Mouse (Mus musculus): ENCODE measurements around the gene Gpat2. TPM values are rescaled to one million over a fixed set of nuclear protein-coding genes. Genes with fewer than 3 reads are reported as not detected.

Gene Gpat2
- polyA plus RNA-seq, 1 experiment from 2014 or later = 0.12 TPM

DNA sequence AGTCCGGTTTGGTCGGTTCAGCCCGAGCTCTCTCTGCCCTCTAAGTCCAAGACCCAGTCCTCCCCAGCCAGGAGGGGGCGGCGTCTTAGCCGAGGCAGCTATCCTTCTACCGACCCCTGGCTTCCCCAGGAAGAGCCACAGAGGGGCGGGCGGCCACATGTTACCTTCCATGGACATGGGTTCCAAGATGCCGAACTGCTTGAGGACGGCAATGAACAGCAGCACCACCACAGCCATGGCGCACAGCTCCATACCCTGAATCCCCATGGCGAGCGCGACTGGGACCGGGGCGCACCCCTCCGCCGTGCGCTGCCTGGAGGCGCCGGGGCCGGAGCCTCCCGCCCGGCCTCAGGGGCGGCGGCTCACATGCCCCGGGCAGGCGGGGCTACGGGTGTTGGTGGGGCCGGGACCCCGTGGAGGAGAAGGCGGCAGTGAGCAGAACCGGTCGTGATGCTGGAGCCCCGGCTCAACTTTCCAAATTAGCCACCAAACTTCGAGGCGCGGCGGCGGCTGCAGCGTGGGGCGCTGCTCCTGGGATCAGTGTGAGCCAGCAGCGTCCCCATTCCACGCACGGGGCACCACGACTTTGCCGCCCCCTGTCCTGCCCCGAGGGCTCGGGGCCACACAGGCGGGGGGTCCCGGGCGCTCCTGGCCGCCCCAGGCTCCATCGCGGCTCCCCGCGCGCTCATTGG lies 57.0 kb downstream of the Gpat2 start:
- H3K27ac ChIP-seq (ENCODE audit: low read depth, low read length) = no peak overlapping the region
- under 1% methylated on average over 54 of the region's 59 CpGs for WGBS
- no peaks in the 10 kb centered on the region for H3K9me3 ChIP-seq (ENCODE audit: control insufficient read depth, low read length)
- H3K4me2 ChIP-seq (ENCODE audit: low read depth, low read length) = peak overlapping the region; percentile 50
- ATAC-seq (ENCODE audit: low read depth) = peak; percentile 19; the same call in 1 of the 2 replicates
- H3K9ac ChIP-seq (replicated peaks; ENCODE audit: low read depth, low read length) = 0 out of 2 replicates have a peak overlapping the region, but pooled peaks have one; percentile 25
- H3K4me1 ChIP-seq (ENCODE audit: control insufficient read depth, insufficient read depth, low read length) = peaks cover 9% of the 10 kb centered on the region
- peak overlapping the region; percentile 30 for H3K4me3 ChIP-seq (ENCODE audit: low read depth, low read length)
- H3K27me3 ChIP-seq (ENCODE audit: control insufficient read depth, insufficient read depth, low read length) = peaks cover 56% of the 10 kb centered on the region
- no peaks in the 10 kb centered on the region for H3K36me3 ChIP-seq (ENCODE audit: control insufficient read depth, insufficient read depth, low read length)

DNA sequence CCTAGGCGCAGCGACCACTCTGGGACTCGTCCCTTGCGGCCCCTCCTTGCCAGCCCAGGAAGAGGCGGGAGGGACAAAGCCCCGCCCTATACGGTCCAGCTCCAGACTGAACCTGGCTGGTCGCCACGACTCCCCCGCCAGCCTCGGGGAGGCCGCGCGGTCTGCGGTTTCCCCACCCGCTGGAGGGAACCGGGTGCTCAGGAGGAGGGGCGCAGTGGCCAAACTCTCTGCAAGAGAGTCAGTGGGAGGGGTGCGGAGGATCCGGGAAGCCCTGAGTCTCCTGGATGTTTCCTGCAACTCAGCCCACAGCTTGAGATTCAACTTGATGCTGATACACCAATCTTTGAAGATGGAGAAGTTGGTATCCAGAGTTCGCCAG lies 57.5 kb downstream of the Gpat2 start:
- Histone ChIP-seq H3K4me2 (ENCODE audit: low read depth, low read length) (peak overlapping the region; percentile 50), H3K4me1 (ENCODE audit: control insufficient read depth, insufficient read depth, low read length) (peaks cover 9% of the 10 kb centered on the region), H3K9ac (replicated peaks; ENCODE audit: low read depth, low read length) (0 out of 2 replicates have a peak overlapping the region, but pooled peaks have one; percentile 25), H3K27me3 (ENCODE audit: control insufficient read depth, insufficient read depth, low read length) (peaks cover 56% of the 10 kb centered on the region), H3K27ac (ENCODE audit: low read depth, low read length) (no peak overlapping the region), H3K4me3 (ENCODE audit: low read depth, low read length) (peak overlapping the region; percentile 30), H3K9me3 (ENCODE audit: control insufficient read depth, low read length) (no peaks in the 10 kb centered on the region), H3K36me3 (ENCODE audit: control insufficient read depth, insufficient read depth, low read length) (no peaks in the 10 kb centered on the region)
- peak; percentile 54 for ATAC-seq (ENCODE audit: low read depth)
- 0% methylated on average over 21 of the region's 21 CpGs for WGBS

DNA sequence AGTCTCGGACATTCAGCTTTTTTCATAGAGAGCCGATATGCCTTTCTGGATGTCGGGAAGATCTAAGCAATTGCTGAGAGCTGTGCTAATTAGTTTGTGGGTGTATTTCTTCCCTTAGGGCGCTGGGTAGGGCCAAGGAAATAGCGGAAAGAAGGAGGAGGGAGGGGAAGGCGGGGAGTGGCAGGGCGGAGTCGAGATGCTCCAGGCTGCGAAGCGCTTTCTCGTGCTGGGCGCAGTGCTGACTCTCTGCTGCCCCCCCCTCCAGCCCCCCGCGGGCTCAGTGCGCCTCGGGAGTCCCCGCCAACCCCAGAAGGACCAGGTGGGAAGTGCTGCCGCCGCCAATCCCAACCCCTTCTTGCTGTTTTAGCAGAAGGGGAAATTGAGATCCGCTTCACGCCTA lies 58.0 kb downstream of the Gpat2 start:
- no peaks in the 10 kb centered on the region for H3K9me3 ChIP-seq (ENCODE audit: control insufficient read depth, low read length)
- no peak overlapping the region for H3K9ac ChIP-seq (replicated peaks; ENCODE audit: low read depth, low read length)
- peak overlapping the region; percentile 50; the same call in 1 of the 2 replicates for H3K4me2 ChIP-seq (ENCODE audit: low read depth, low read length)
- H3K27me3 ChIP-seq (ENCODE audit: control insufficient read depth, insufficient read depth, low read length) = peaks cover 56% of the 10 kb centered on the region
- H3K36me3 ChIP-seq (ENCODE audit: control insufficient read depth, insufficient read depth, low read length) = no peaks in the 10 kb centered on the region
- peaks cover 9% of the 10 kb centered on the region for H3K4me1 ChIP-seq (ENCODE audit: control insufficient read depth, insufficient read depth, low read length)
- no peak overlapping the region for H3K27ac ChIP-seq (ENCODE audit: low read depth, low read length)
- WGBS = 1% methylated on average over 21 of the region's 21 CpGs
- 0 out of 2 replicates have a peak overlapping the region, but pooled peaks have one; percentile 4 for H3K4me3 ChIP-seq (ENCODE audit: low read depth, low read length)
- ATAC-seq (ENCODE audit: low read depth) = no peak

DNA sequence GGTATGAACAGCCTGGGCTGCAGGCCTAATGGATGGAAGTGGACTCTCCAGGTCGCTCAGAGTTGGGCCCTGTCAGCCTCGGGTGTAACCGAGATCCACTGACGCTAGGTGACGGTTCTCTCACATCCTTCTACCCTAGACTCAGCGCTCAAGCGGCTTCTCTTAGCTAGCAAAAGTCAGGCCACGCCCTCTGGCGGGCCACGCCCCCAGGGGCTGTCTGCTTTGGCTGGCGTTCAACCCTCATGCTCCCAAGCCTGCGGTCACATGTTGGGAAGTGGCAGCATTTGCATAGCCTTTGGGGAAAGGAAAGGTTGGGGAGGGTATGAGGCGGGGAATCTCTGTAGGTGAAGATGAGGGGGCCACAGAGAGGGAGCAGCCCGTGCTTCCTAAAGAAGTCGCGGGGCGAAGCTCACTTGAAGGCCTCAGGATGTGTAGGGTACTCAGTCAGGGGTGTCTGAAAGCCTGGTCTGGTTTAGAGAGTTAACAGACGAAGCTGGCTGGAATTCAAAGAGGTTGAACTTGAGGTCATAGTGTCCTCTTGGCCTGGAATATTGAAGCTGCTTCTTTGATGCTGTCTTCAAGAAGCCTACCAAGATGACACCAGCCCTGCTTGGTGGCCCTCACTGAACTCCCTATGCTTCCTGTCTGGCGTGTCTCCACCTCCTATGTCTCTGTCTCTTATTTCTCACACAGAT lies 59.6 kb downstream of the Gpat2 start:
- H3K9ac ChIP-seq (replicated peaks; ENCODE audit: low read depth, low read length) = 0 out of 2 replicates have a peak overlapping the region, but pooled peaks have one; percentile 3
- H3K27me3 ChIP-seq (ENCODE audit: control insufficient read depth, insufficient read depth, low read length) = peaks cover 56% of the 10 kb centered on the region
- 7% methylated on average over 19 of the region's 19 CpGs for WGBS

More for the DNA sequence above, 59.6 kb downstream of the Gpat2 start:
- H3K4me2 ChIP-seq (ENCODE audit: low read depth, low read length) = peak overlapping the region; percentile 38
- H3K36me3 ChIP-seq (ENCODE audit: control insufficient read depth, insufficient read depth, low read length) = no peaks in the 10 kb centered on the region
- ATAC-seq (ENCODE audit: low read depth) = peak; percentile 71; the same call in 1 of the 2 replicates
- H3K27ac ChIP-seq (ENCODE audit: low read depth, low read length) = no peak overlapping the region
- H3K4me3 ChIP-seq (ENCODE audit: low read depth, low read length) = 0 out of 2 replicates have a peak overlapping the region, but pooled peaks have one; percentile 5
- H3K4me1 ChIP-seq (ENCODE audit: control insufficient read depth, insufficient read depth, low read length) = peaks cover 9% of the 10 kb centered on the region
- H3K9me3 ChIP-seq (ENCODE audit: control insufficient read depth, low read length) = no peaks in the 10 kb centered on the region

Other genes starting within 250 kb of the Gpat2 start
- 1.1 and 1.5 TPM in 2 replicates for gene 1810024B03Rik, start 216.9 kb upstream of the Gpat2 start, polyA plus RNA-seq (2014; fragmentation: Nextera tagmentation; extraction: Ambion mirVana)
- gene Snrnp200, start 216.8 kb upstream of the Gpat2 start, polyA plus RNA-seq (2014; fragmentation: Nextera tagmentation; extraction: Ambion mirVana) = 64.3 and 73.7 TPM in 2 replicates
- gene Ciao1, start 177.4 kb upstream of the Gpat2 start, polyA plus RNA-seq (2014; fragmentation: Nextera tagmentation; extraction: Ambion mirVana) = 59.0 and 59.9 TPM in 2 replicates
- gene Tmem127, start 177.3 kb upstream of the Gpat2 start, polyA plus RNA-seq (2014; fragmentation: Nextera tagmentation; extraction: Ambion mirVana) = 35.1 and 48.8 TPM in 2 replicates
- 103 and 110 TPM in 2 replicates for gene Stard7, start 155.0 kb upstream of the Gpat2 start, polyA plus RNA-seq (2014; fragmentation: Nextera tagmentation; extraction: Ambion mirVana)
- gene Dusp2, start 89.0 kb upstream of the Gpat2 start, polyA plus RNA-seq (2014; fragmentation: Nextera tagmentation; extraction: Ambion mirVana) = 12.4 and 14.9 TPM in 2 replicates
- gene Astl, start 86.6 kb upstream of the Gpat2 start, polyA plus RNA-seq (2014; fragmentation: Nextera tagmentation; extraction: Ambion mirVana) = not detected in 2 replicates
- 0.35 and 0.81 TPM in 2 replicates for gene Adra2b, start 62.0 kb upstream of the Gpat2 start, polyA plus RNA-seq (2014; fragmentation: Nextera tagmentation; extraction: Ambion mirVana)
- 31.9 and 40.6 TPM in 2 replicates for gene Fahd2a, start 19.4 kb downstream of the Gpat2 start, polyA plus RNA-seq (2014; fragmentation: Nextera tagmentation; extraction: Ambion mirVana)
- 9.2 and 12.6 TPM in 2 replicates for gene Kcnip3, start 96.9 kb downstream of the Gpat2 start, polyA plus RNA-seq (2014; fragmentation: Nextera tagmentation; extraction: Ambion mirVana)
- not detected in 2 replicates for gene Prom2, start 116.3 kb downstream of the Gpat2 start, polyA plus RNA-seq (2014; fragmentation: Nextera tagmentation; extraction: Ambion mirVana)
- 7.7 and 9.3 TPM in 2 replicates for gene Zfp661, start 161.9 kb downstream of the Gpat2 start, polyA plus RNA-seq (2014; fragmentation: Nextera tagmentation; extraction: Ambion mirVana)
- gene Mrps5, start 162.0 kb downstream of the Gpat2 start, polyA plus RNA-seq (2014; fragmentation: Nextera tagmentation; extraction: Ambion mirVana) = 140 and 141 TPM in 2 replicates
- gene Mal, start 231.5 kb downstream of the Gpat2 start, polyA plus RNA-seq (2014; fragmentation: Nextera tagmentation; extraction: Ambion mirVana) = 0.90 and 8.3 TPM in 2 replicates